Mouse (Mus musculus) MEL (cell line): Measurements from ENCODE around the gene Olfr250.

Experiments used
- CTCF ChIP-seq, 3 experiments: IDR thresholded peaks in 2 of 3; conservative IDR thresholded peaks in 1 of 3; 2 replicates each; pipeline ENCODE4 v1.5.1; 2011 to 2012; ENCODE audit warnings: low read length in 3 of 3, low read depth in 2 of 3, mild to moderate bottlenecking in 2 of 3, improper control_type of control experiment in 1 of 3, inconsistent platforms in 1 of 3, mixed read lengths in 1 of 3, moderate library complexity in 1 of 3; ENCODE audit not compliant: control insufficient read depth in 1 of 3, insufficient read depth in 1 of 3, poor library complexity in 1 of 3, severe bottlenecking in 1 of 3
- MAX ChIP-seq: IDR thresholded peaks from 2 replicates; pipeline ENCODE4 v1.6.1; 2011; ENCODE audit warnings: low read length, improper control_type of control experiment
- POLR2A ChIP-seq, 2 experiments: IDR thresholded peaks; 2 replicates each; pipeline ENCODE4 v1.6.1; 2011 to 2012; ENCODE audit warnings: low read length in 2 of 2, mild to moderate bottlenecking in 2 of 2, control low read depth in 1 of 2, improper control_type of control experiment in 1 of 2, low read depth in 1 of 2, moderate library complexity in 1 of 2; ENCODE audit not compliant: control insufficient read depth in 1 of 2, insufficient read depth in 1 of 2, poor library complexity in 1 of 2

- no peak for TF ChIP-seq MAX
- TF ChIP-seq POLR2A (IDR thresholded peaks at IDR 0.05; ENCODE audit: control insufficient read depth in 1 of 2, insufficient read depth in 1 of 2, low read depth in 1 of 2, low read length in 2 of 2, poor library complexity in 1 of 2), result no peak
- TF ChIP-seq CTCF (IDR thresholded peaks at IDR 0.05 in 2 of 3, conservative IDR thresholded peaks at IDR 0.05 in 1 of 3; ENCODE audit: control insufficient read depth in 1 of 3, insufficient read depth in 1 of 3, low read depth in 2 of 3, low read length in 3 of 3, poor library complexity in 1 of 3, severe bottlenecking in 1 of 3), result no peak
Observed at GRCm38 (mm10) chr9:38348111-38348510, 18.6 kb upstream of the Olfr250 start, which contains the start of gene Olfr898.
